Mouse (Mus musculus): ENCODE data around the gene Scnn1g. TPM values are rescaled to one million over a fixed set of nuclear protein-coding genes. Genes with fewer than 3 reads are reported as not detected.

The Scnn1g gene
- polyA plus RNA-seq (2015; fragmentation: Nextera tagmentation; extraction: Ambion mirVana) = 1.8 and 3.4 TPM in 2 replicates

- ATAC-seq (ENCODE audit: insufficient read depth, low FRiP score) = peak; percentile 92
- no peaks in the 10 kb centered on the region for H3K36me3 ChIP-seq (ENCODE audit: control insufficient read depth, insufficient read depth, low read length)
- peaks cover 3% of the 10 kb centered on the region; the same call in 1 of the 2 replicates for H3K4me1 ChIP-seq (ENCODE audit: control insufficient read depth, insufficient read depth, low read length)
- H3K9me3 ChIP-seq (replicated peaks; ENCODE audit: control insufficient read depth, low read length) = no peaks in the 10 kb centered on the region
- H3K4me3 ChIP-seq (replicated peaks; ENCODE audit: low read length) = peak within 1 kb of the TSS; percentile 46
- H3K9ac ChIP-seq (ENCODE audit: low read length) = peak within 1 kb of the TSS; percentile 28
- H3K27me3 ChIP-seq (ENCODE audit: control insufficient read depth, insufficient read depth, low read length) = peaks cover 6% of the 10 kb centered on the region; the same call in 1 of the 2 replicates
- peak within 1 kb of the TSS; percentile 54 for H3K4me2 ChIP-seq (ENCODE audit: low read depth, low read length)
- WGBS = under 1% methylated on average over 38 of the region's 38 CpGs
- H3K27ac ChIP-seq (ENCODE audit: low read length) = no peak within 1 kb of the TSS
Observed at GRCm38 (mm10) chr7:121734171-121734831, at the start of gene Scnn1g. Gene Scnn1g, plus strand, starts transcription at chr7:121734479.

GRCm38 (mm10) chr7:121685140-121685984 is 48.9 kb upstream of the Scnn1g start:
- Histone ChIP-seq H3K4me3 (replicated peaks; ENCODE audit: low read length) (no peak overlapping the region), H3K27ac (ENCODE audit: low read length) (no peak overlapping the region), H3K27me3 (ENCODE audit: control insufficient read depth, insufficient read depth, low read length) (no peaks in the 10 kb centered on the region), H3K9ac (ENCODE audit: low read length) (no peak overlapping the region), H3K4me1 (ENCODE audit: control insufficient read depth, insufficient read depth, low read length) (no peaks in the 10 kb centered on the region), H3K4me2 (ENCODE audit: low read depth, low read length) (no peak overlapping the region), H3K36me3 (ENCODE audit: control insufficient read depth, insufficient read depth, low read length) (no peaks in the 10 kb centered on the region), H3K9me3 (replicated peaks; ENCODE audit: control insufficient read depth, low read length) (no peaks in the 10 kb centered on the region)
- ATAC-seq (ENCODE audit: insufficient read depth, low FRiP score) = no peak
- WGBS = 89% methylated on average over 5 of the region's 5 CpGs

- Histone ChIP-seq H3K9ac (ENCODE audit: low read length) (no peak overlapping the region), H3K9me3 (replicated peaks; ENCODE audit: control insufficient read depth, low read length) (no peaks in the 10 kb centered on the region), H3K4me3 (replicated peaks; ENCODE audit: low read length) (no peak overlapping the region), H3K27me3 (ENCODE audit: control insufficient read depth, insufficient read depth, low read length) (no peaks in the 10 kb centered on the region), H3K4me1 (ENCODE audit: control insufficient read depth, insufficient read depth, low read length) (no peaks in the 10 kb centered on the region), H3K4me2 (ENCODE audit: low read depth, low read length) (no peak overlapping the region), H3K27ac (ENCODE audit: low read length) (no peak overlapping the region), H3K36me3 (ENCODE audit: control insufficient read depth, insufficient read depth, low read length) (no peaks in the 10 kb centered on the region)
- no peak for ATAC-seq (ENCODE audit: insufficient read depth, low FRiP score)
Observed at GRCm38 (mm10) chr7:121689338-121689737, 44.9 kb upstream of the Scnn1g start.

- Histone ChIP-seq H3K4me2 (ENCODE audit: low read depth, low read length) (no peak overlapping the region), H3K9ac (ENCODE audit: low read length) (no peak overlapping the region), H3K27me3 (ENCODE audit: control insufficient read depth, insufficient read depth, low read length) (no peaks in the 10 kb centered on the region), H3K9me3 (replicated peaks; ENCODE audit: control insufficient read depth, low read length) (no peaks in the 10 kb centered on the region), H3K27ac (ENCODE audit: low read length) (no peak overlapping the region), H3K4me1 (ENCODE audit: control insufficient read depth, insufficient read depth, low read length) (no peaks in the 10 kb centered on the region), H3K4me3 (replicated peaks; ENCODE audit: low read length) (no peak overlapping the region), H3K36me3 (ENCODE audit: control insufficient read depth, insufficient read depth, low read length) (no peaks in the 10 kb centered on the region)
- ATAC-seq (ENCODE audit: insufficient read depth, low FRiP score) = no peak
- WGBS = 88% methylated on average over 2 of the region's 2 CpGs
Observed at GRCm38 (mm10) chr7:121691803-121692202, 42.5 kb upstream of the Scnn1g start.

GRCm38 (mm10) chr7:121697170-121697569 is 37.1 kb upstream of the Scnn1g start:
- ATAC-seq (ENCODE audit: insufficient read depth, low FRiP score) = no peak
- no peaks in the 10 kb centered on the region for H3K36me3 ChIP-seq (ENCODE audit: control insufficient read depth, insufficient read depth, low read length)
- H3K4me1 ChIP-seq (ENCODE audit: control insufficient read depth, insufficient read depth, low read length) = no peaks in the 10 kb centered on the region
- H3K4me3 ChIP-seq (replicated peaks; ENCODE audit: low read length) = no peak overlapping the region
- H3K9ac ChIP-seq (ENCODE audit: low read length) = no peak overlapping the region
- no peak overlapping the region for H3K27ac ChIP-seq (ENCODE audit: low read length)
- no peaks in the 10 kb centered on the region for H3K27me3 ChIP-seq (ENCODE audit: control insufficient read depth, insufficient read depth, low read length)
- no peak overlapping the region for H3K4me2 ChIP-seq (ENCODE audit: low read depth, low read length)
- no peaks in the 10 kb centered on the region for H3K9me3 ChIP-seq (replicated peaks; ENCODE audit: control insufficient read depth, low read length)

- Histone ChIP-seq H3K4me2 (ENCODE audit: low read depth, low read length) (no peak overlapping the region), H3K4me3 (replicated peaks; ENCODE audit: low read length) (no peak overlapping the region), H3K9me3 (replicated peaks; ENCODE audit: control insufficient read depth, low read length) (no peaks in the 10 kb centered on the region), H3K4me1 (ENCODE audit: control insufficient read depth, insufficient read depth, low read length) (no peaks in the 10 kb centered on the region), H3K9ac (ENCODE audit: low read length) (no peak overlapping the region), H3K27ac (ENCODE audit: low read length) (no peak overlapping the region), H3K36me3 (ENCODE audit: control insufficient read depth, insufficient read depth, low read length) (no peaks in the 10 kb centered on the region), H3K27me3 (ENCODE audit: control insufficient read depth, insufficient read depth, low read length) (no peaks in the 10 kb centered on the region)
- ATAC-seq (ENCODE audit: insufficient read depth, low FRiP score) = no peak
- WGBS = 40% methylated on average over 1 of the region's 1 CpGs
Observed at GRCm38 (mm10) chr7:121697574-121697973, 36.7 kb upstream of the Scnn1g start.

GRCm38 (mm10) chr7:121699218-121699617 is 35.1 kb upstream of the Scnn1g start:
- Histone ChIP-seq H3K36me3 (ENCODE audit: control insufficient read depth, insufficient read depth, low read length) (no peaks in the 10 kb centered on the region), H3K4me3 (replicated peaks; ENCODE audit: low read length) (no peak overlapping the region), H3K4me2 (ENCODE audit: low read depth, low read length) (no peak overlapping the region), H3K4me1 (ENCODE audit: control insufficient read depth, insufficient read depth, low read length) (no peaks in the 10 kb centered on the region), H3K9ac (ENCODE audit: low read length) (no peak overlapping the region), H3K9me3 (replicated peaks; ENCODE audit: control insufficient read depth, low read length) (no peaks in the 10 kb centered on the region), H3K27ac (ENCODE audit: low read length) (no peak overlapping the region), H3K27me3 (ENCODE audit: control insufficient read depth, insufficient read depth, low read length) (no peaks in the 10 kb centered on the region)
- ATAC-seq (ENCODE audit: insufficient read depth, low FRiP score) = no peak

- Histone ChIP-seq H3K27me3 (ENCODE audit: control insufficient read depth, insufficient read depth, low read length) (no peaks in the 10 kb centered on the region), H3K9ac (ENCODE audit: low read length) (no peak overlapping the region), H3K4me2 (ENCODE audit: low read depth, low read length) (no peak overlapping the region), H3K4me3 (replicated peaks; ENCODE audit: low read length) (no peak overlapping the region), H3K9me3 (replicated peaks; ENCODE audit: control insufficient read depth, low read length) (no peaks in the 10 kb centered on the region), H3K36me3 (ENCODE audit: control insufficient read depth, insufficient read depth, low read length) (no peaks in the 10 kb centered on the region), H3K4me1 (ENCODE audit: control insufficient read depth, insufficient read depth, low read length) (peaks cover 8% of the 10 kb centered on the region; the same call in 1 of the 2 replicates), H3K27ac (ENCODE audit: low read length) (no peak overlapping the region)
- no peak for ATAC-seq (ENCODE audit: insufficient read depth, low FRiP score)
- WGBS = 89% methylated on average over 3 of the region's 3 CpGs
Observed at GRCm38 (mm10) chr7:121700480-121700879, 33.8 kb upstream of the Scnn1g start.

GRCm38 (mm10) chr7:121701983-121702382 is 32.3 kb upstream of the Scnn1g start:
- Histone ChIP-seq H3K4me2 (ENCODE audit: low read depth, low read length) (no peak overlapping the region), H3K4me1 (ENCODE audit: control insufficient read depth, insufficient read depth, low read length) (peaks cover 15% of the 10 kb centered on the region; the same call in 1 of the 2 replicates), H3K4me3 (replicated peaks; ENCODE audit: low read length) (no peak overlapping the region), H3K36me3 (ENCODE audit: control insufficient read depth, insufficient read depth, low read length) (no peaks in the 10 kb centered on the region), H3K9ac (ENCODE audit: low read length) (no peak overlapping the region), H3K27ac (ENCODE audit: low read length) (no peak overlapping the region), H3K9me3 (replicated peaks; ENCODE audit: control insufficient read depth, low read length) (no peaks in the 10 kb centered on the region), H3K27me3 (ENCODE audit: control insufficient read depth, insufficient read depth, low read length) (no peaks in the 10 kb centered on the region)
- WGBS = 50% methylated on average over 6 of the region's 6 CpGs
- no peak for ATAC-seq (ENCODE audit: insufficient read depth, low FRiP score)

Measured in stomach, embryonic 16.5 days (tissue).